Mouse (Mus musculus) MEL (cell line): Measurements from ENCODE around the gene Elovl5.
"Not testable (repeated sequence)": the region's sequence is repeated elsewhere in the genome, so short reads cannot be mapped to it uniquely, and the experiment has no call there.

Experiments used
- BHLHE40 ChIP-seq: IDR thresholded peaks from 2 replicates; pipeline ENCODE4 v1.6.1; 2012; ENCODE audit warnings: low read depth, mild to moderate bottlenecking, inconsistent platforms, low read length, improper control_type of control experiment, borderline replicate concordance
- CHD1 ChIP-seq: IDR thresholded peaks from 2 replicates; pipeline ENCODE4 v1.6.1; 2012; ENCODE audit warnings: low read depth, mild to moderate bottlenecking, inconsistent platforms, low read length, improper control_type of control experiment
- CTCF ChIP-seq, 3 experiments: IDR thresholded peaks in 2 of 3; conservative IDR thresholded peaks in 1 of 3; 2 replicates each; pipeline ENCODE4 v1.5.1; 2011 to 2012; ENCODE audit warnings: low read length in 3 of 3, low read depth in 2 of 3, mild to moderate bottlenecking in 2 of 3, improper control_type of control experiment in 1 of 3, inconsistent platforms in 1 of 3, mixed read lengths in 1 of 3, moderate library complexity in 1 of 3; ENCODE audit not compliant: control insufficient read depth in 1 of 3, insufficient read depth in 1 of 3, poor library complexity in 1 of 3, severe bottlenecking in 1 of 3
- ELF1 ChIP-seq: IDR thresholded peaks from 2 replicates; pipeline ENCODE4 v1.6.1; 2014; ENCODE audit warnings: low read depth, mild to moderate bottlenecking, inconsistent platforms, low read length, improper control_type of control experiment, moderate library complexity
- EP300 ChIP-seq, 2 experiments: IDR thresholded peaks; 2 replicates each; pipeline ENCODE4 v1.6.1; 2011; ENCODE audit warnings: improper control_type of control experiment in 2 of 2, low read length in 2 of 2, low read depth in 1 of 2, mild to moderate bottlenecking in 1 of 2
- GATA1 ChIP-seq: IDR thresholded peaks from 2 replicates; pipeline ENCODE4 v1.6.1; 2011; ENCODE audit warnings: low read depth, low read length, improper control_type of control experiment
- MAX ChIP-seq: IDR thresholded peaks from 2 replicates; pipeline ENCODE4 v1.6.1; 2011; ENCODE audit warnings: low read length, improper control_type of control experiment
- UBTF ChIP-seq: IDR thresholded peaks from 2 replicates; pipeline ENCODE4 v1.6.1; 2012; ENCODE audit warnings: low read depth, mild to moderate bottlenecking, inconsistent platforms, low read length, improper control_type of control experiment, moderate library complexity, borderline replicate concordance; ENCODE audit not compliant: insufficient read depth
- USF1 ChIP-seq: IDR thresholded peaks from 2 replicates; pipeline ENCODE4 v1.6.1; 2014; ENCODE audit warnings: low read depth, mild to moderate bottlenecking, inconsistent platforms, low read length, improper control_type of control experiment, moderate library complexity
- USF2 ChIP-seq, 2 experiments: IDR thresholded peaks; 2 replicates each; pipeline ENCODE4 v1.6.1; 2011 to 2012; ENCODE audit warnings: improper control_type of control experiment in 2 of 2, low read length in 2 of 2, borderline replicate concordance in 1 of 2, inconsistent platforms in 1 of 2, low read depth in 1 of 2, mild to moderate bottlenecking in 1 of 2; ENCODE audit not compliant: insufficient read depth in 1 of 2
- ZNF384 ChIP-seq: IDR thresholded peaks from 2 replicates; pipeline ENCODE4 v1.6.1; 2012; ENCODE audit warnings: low read depth, mild to moderate bottlenecking, inconsistent platforms, low read length, improper control_type of control experiment

- not testable (repeated sequence) for TF ChIP-seq CTCF (IDR thresholded peaks at IDR 0.05 in 2 of 3, conservative IDR thresholded peaks at IDR 0.05 in 1 of 3; ENCODE audit: control insufficient read depth in 1 of 3, insufficient read depth in 1 of 3, low read depth in 2 of 3, low read length in 3 of 3, poor library complexity in 1 of 3, severe bottlenecking in 1 of 3); ELF1; USF2 (IDR thresholded peaks at IDR 0.05; ENCODE audit: borderline replicate concordance in 1 of 2, insufficient read depth in 1 of 2, low read depth in 1 of 2, low read length in 2 of 2); USF1; BHLHE40; ZNF384; CHD1; UBTF; MAX
- peak; percentile 62 to 73 for TF ChIP-seq EP300 (IDR thresholded peaks at IDR 0.05; ENCODE audit: low read depth in 1 of 2, low read length in 2 of 2)
- TF ChIP-seq GATA1: peak; percentile 69
These were observed 76.5 kb downstream of the Elovl5 start for GRCm38 (mm10) chr9:77993538-77994255.
